Mouse (Mus musculus): ENCODE measurements around the gene Rgs4. TPM values are rescaled to one million over a fixed set of nuclear protein-coding genes. Genes with fewer than 3 reads are reported as not detected.

Gene Rgs4
- polyA plus RNA-seq, 2 experiments: 2.6 to 4.1 TPM

- no peak for DNase-seq (ENCODE audit: low spot score)
- no peak for TF ChIP-seq POLR2A (IDR thresholded peaks at IDR 0.05; ENCODE audit: borderline replicate concordance, extremely low read depth, insufficient read depth, insufficient read length)
- Histone ChIP-seq H3K4me3 (replicated peaks; ENCODE audit: low read length) (no peak overlapping the region), H3K9ac (ENCODE audit: low read depth, low read length, severe bottlenecking) (no peak overlapping the region), H3K27ac (replicated peaks; ENCODE audit: low read depth, low read length) (no peak overlapping the region), H3K27me3 (ENCODE audit: control insufficient read depth, insufficient read depth, low read length) (no peaks in the 10 kb centered on the region), H3K4me1 (ENCODE audit: control insufficient read depth, insufficient read depth, low read length) (no peaks in the 10 kb centered on the region), H3K4me2 (replicated peaks; ENCODE audit: low read depth, low read length, severe bottlenecking) (no peak overlapping the region), H3K36me3 (ENCODE audit: control insufficient read depth, insufficient read depth, low read length) (no peaks in the 10 kb centered on the region), H3K9me3 (ENCODE audit: control insufficient read depth, low read length) (no peaks in the 10 kb centered on the region)
- 67% methylated on average over 2 of the region's 2 CpGs for WGBS
- ATAC-seq (ENCODE audit: low FRiP score, low read depth): no peak
Observed at GRCm38 (mm10) chr1:169721836-169722235, 25.6 kb downstream of the Rgs4 start.

GRCm38 (mm10) chr1:169704395-169705087 lies 42.9 kb downstream of the Rgs4 start:
- no peak for DNase-seq (ENCODE audit: low spot score)
- Histone ChIP-seq H3K36me3 (ENCODE audit: control insufficient read depth, insufficient read depth, low read length) (no peaks in the 10 kb centered on the region), H3K27me3 (ENCODE audit: control insufficient read depth, insufficient read depth, low read length) (no peaks in the 10 kb centered on the region), H3K4me2 (replicated peaks; ENCODE audit: low read depth, low read length, severe bottlenecking) (no peak overlapping the region), H3K4me1 (ENCODE audit: control insufficient read depth, insufficient read depth, low read length) (no peaks in the 10 kb centered on the region), H3K9me3 (ENCODE audit: control insufficient read depth, low read length) (no peaks in the 10 kb centered on the region), H3K27ac (replicated peaks; ENCODE audit: low read depth, low read length) (no peak overlapping the region), H3K9ac (ENCODE audit: low read depth, low read length, severe bottlenecking) (no peak overlapping the region), H3K4me3 (replicated peaks; ENCODE audit: low read length) (no peak overlapping the region)
- no peak for ATAC-seq (ENCODE audit: low FRiP score, low read depth)
- 92% methylated on average over 4 of the region's 4 CpGs for WGBS
- TF ChIP-seq POLR2A (IDR thresholded peaks at IDR 0.05; ENCODE audit: borderline replicate concordance, extremely low read depth, insufficient read depth, insufficient read length): no peak

GRCm38 (mm10) chr1:169699184-169699583 lies 48.3 kb downstream of the Rgs4 start:
- no peak for ATAC-seq (ENCODE audit: low FRiP score, low read depth)
- no peak overlapping the region for H3K9ac ChIP-seq (ENCODE audit: low read depth, low read length, severe bottlenecking)
- 85% methylated on average over 2 of the region's 2 CpGs for WGBS
- DNase-seq (ENCODE audit: low spot score): no peak
- H3K4me2 ChIP-seq (replicated peaks; ENCODE audit: low read depth, low read length, severe bottlenecking): no peak overlapping the region
- no peaks in the 10 kb centered on the region for H3K36me3 ChIP-seq (ENCODE audit: control insufficient read depth, insufficient read depth, low read length)
- no peaks in the 10 kb centered on the region for H3K27me3 ChIP-seq (ENCODE audit: control insufficient read depth, insufficient read depth, low read length)
- H3K9me3 ChIP-seq (ENCODE audit: control insufficient read depth, low read length): no peaks in the 10 kb centered on the region
- H3K27ac ChIP-seq (replicated peaks; ENCODE audit: low read depth, low read length): no peak overlapping the region
- no peaks in the 10 kb centered on the region for H3K4me1 ChIP-seq (ENCODE audit: control insufficient read depth, insufficient read depth, low read length)
- no peak for TF ChIP-seq POLR2A (IDR thresholded peaks at IDR 0.05; ENCODE audit: borderline replicate concordance, extremely low read depth, insufficient read depth, insufficient read length)
- no peak overlapping the region for H3K4me3 ChIP-seq (replicated peaks; ENCODE audit: low read length)

- Histone ChIP-seq H3K9me3 (ENCODE audit: control insufficient read depth, low read length) (no peaks in the 10 kb centered on the region), H3K9ac (ENCODE audit: low read depth, low read length, severe bottlenecking) (no peak overlapping the region), H3K4me3 (replicated peaks; ENCODE audit: low read length) (no peak overlapping the region), H3K36me3 (ENCODE audit: control insufficient read depth, insufficient read depth, low read length) (no peaks in the 10 kb centered on the region), H3K4me1 (ENCODE audit: control insufficient read depth, insufficient read depth, low read length) (no peaks in the 10 kb centered on the region), H3K27ac (replicated peaks; ENCODE audit: low read depth, low read length) (no peak overlapping the region), H3K4me2 (replicated peaks; ENCODE audit: low read depth, low read length, severe bottlenecking) (no peak overlapping the region), H3K27me3 (ENCODE audit: control insufficient read depth, insufficient read depth, low read length) (no peaks in the 10 kb centered on the region)
- TF ChIP-seq POLR2A (IDR thresholded peaks at IDR 0.05; ENCODE audit: borderline replicate concordance, extremely low read depth, insufficient read depth, insufficient read length): no peak
- 75% methylated on average over 4 of the region's 4 CpGs for WGBS
- ATAC-seq (ENCODE audit: low FRiP score, low read depth): no peak
- no peak for DNase-seq (ENCODE audit: low spot score)
Observed at GRCm38 (mm10) chr1:169697236-169697635, 50.2 kb downstream of the Rgs4 start.

DNA sequence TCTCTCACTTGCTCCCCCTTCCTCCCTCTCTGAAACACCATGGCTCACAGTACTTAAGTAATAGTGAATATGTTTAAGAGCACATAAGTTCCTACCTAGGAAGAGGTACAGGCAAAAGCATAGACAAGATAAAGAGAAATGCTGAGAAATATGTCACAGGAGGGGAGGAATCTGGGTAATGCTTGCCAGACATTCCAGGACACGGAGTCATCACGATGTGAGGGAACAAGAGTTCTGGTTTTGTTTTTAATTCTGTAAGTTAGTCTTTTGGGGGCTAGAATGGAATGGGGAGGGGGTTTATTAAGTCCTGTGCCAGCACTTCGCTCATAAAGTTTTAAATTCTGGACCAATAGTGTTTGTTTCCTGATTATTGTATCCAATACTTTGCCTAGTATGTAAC lies 52.1 kb downstream of the Rgs4 start:
- 61% methylated on average over 3 of the region's 3 CpGs for WGBS
- DNase-seq (ENCODE audit: low spot score): no peak
- H3K4me1 ChIP-seq (ENCODE audit: control insufficient read depth, insufficient read depth, low read length): no peaks in the 10 kb centered on the region

More for the DNA sequence above, 52.1 kb downstream of the Rgs4 start:
- no peak for ATAC-seq (ENCODE audit: low FRiP score, low read depth)
- H3K9ac ChIP-seq (ENCODE audit: low read depth, low read length, severe bottlenecking): no peak overlapping the region
- H3K27me3 ChIP-seq (ENCODE audit: control insufficient read depth, insufficient read depth, low read length): no peaks in the 10 kb centered on the region
- no peak overlapping the region for H3K4me3 ChIP-seq (replicated peaks; ENCODE audit: low read length)
- no peaks in the 10 kb centered on the region for H3K9me3 ChIP-seq (ENCODE audit: control insufficient read depth, low read length)
- no peak for TF ChIP-seq POLR2A (IDR thresholded peaks at IDR 0.05; ENCODE audit: borderline replicate concordance, extremely low read depth, insufficient read depth, insufficient read length)
- H3K27ac ChIP-seq (replicated peaks; ENCODE audit: low read depth, low read length): no peak overlapping the region
- H3K36me3 ChIP-seq (ENCODE audit: control insufficient read depth, insufficient read depth, low read length): no peaks in the 10 kb centered on the region
- H3K4me2 ChIP-seq (replicated peaks; ENCODE audit: low read depth, low read length, severe bottlenecking): no peak overlapping the region
